Comparison of ENCODE assay signal across 8 mouse cellular contexts in genomic region chrX:44789036-44789760, GRCm38 (mm10). TPM values are rescaled to one million over a fixed set of nuclear protein-coding genes. Genes with fewer than 3 reads are reported as not detected.
DNase-seq lines count a peak whose midpoint lies in the region; ATAC-seq and TF ChIP-seq lines count a peak whose summit lies in the region.

No protein-coding gene starts in this region.

- peak overlapping the region; percentile 59 for H3K9ac ChIP-seq in kidney, postnatal 0 days (ENCODE audit: low read depth, low read length)
- peak overlapping the region; percentile 69 for H3K9ac ChIP-seq in forebrain, embryonic 16.5 days (replicated peaks; ENCODE audit: low read depth, low read length)

- H3K4me2 ChIP-seq in kidney, postnatal 0 days (ENCODE audit: low read length): peak overlapping the region; percentile 67
- peak overlapping the region; percentile 65 for H3K4me2 ChIP-seq in forebrain, embryonic 16.5 days (ENCODE audit: low read length)

- DNase-seq in kidney, postnatal 0 days (ENCODE audit: low spot score): no peak
- DNase-seq in kidney, adult 8-10 months: no peak
- DNase-seq in cerebellum, adult 8-10 months: peak; percentile 33
- DNase-seq in left cerebral cortex, postnatal 4 days: peak; percentile 25
- DNase-seq in right cerebral cortex, adult 2 months (ENCODE audit: low spot score in 2 of 2): peak; percentile 3 to 7
- no peak for DNase-seq in yolk sac, embryonic 10.5 days (ENCODE audit: low spot score)

- H3K27me3 ChIP-seq in kidney, postnatal 0 days (ENCODE audit: insufficient read depth, low read length): no peaks in the 10 kb centered on the region
- H3K27me3 ChIP-seq in forebrain, embryonic 16.5 days (replicated peaks; ENCODE audit: control insufficient read depth, insufficient read depth, low read length): no peaks in the 10 kb centered on the region

- peak; percentile 46 for ATAC-seq in kidney, postnatal 0 days (replicated peaks; ENCODE audit: low FRiP score, low read depth)
- ATAC-seq in forebrain, embryonic 16.5 days: peak; percentile 62
- ATAC-seq in megakaryocyte progenitor cell, adult 5-6 weeks (replicated peaks; ENCODE audit: poor library complexity): no peak

- H3K4me3 ChIP-seq in kidney, postnatal 0 days (replicated peaks; ENCODE audit: low read depth, low read length): peak overlapping the region; percentile 34
- H3K4me3 ChIP-seq in forebrain, embryonic 16.5 days (replicated peaks; ENCODE audit: low read length): peak overlapping the region; percentile 54

- H3K27ac ChIP-seq in kidney, postnatal 0 days: no peak overlapping the region
- H3K27ac ChIP-seq in forebrain, embryonic 16.5 days (ENCODE audit: low read length): no peak overlapping the region

- no peaks in the 10 kb centered on the region for H3K9me3 ChIP-seq in kidney, postnatal 0 days (replicated peaks; ENCODE audit: low read length)
- H3K9me3 ChIP-seq in forebrain, embryonic 16.5 days (ENCODE audit: control insufficient read depth, low read length): no peaks in the 10 kb centered on the region

- no peaks in the 10 kb centered on the region for H3K36me3 ChIP-seq in kidney, postnatal 0 days (ENCODE audit: insufficient read depth, low read length)
- no peaks in the 10 kb centered on the region for H3K36me3 ChIP-seq in forebrain, embryonic 16.5 days (ENCODE audit: control insufficient read depth, insufficient read depth)

- 48% methylated on average over 36 of the region's 36 CpGs for WGBS in kidney, postnatal 0 days
- WGBS in forebrain, embryonic 16.5 days: 31% methylated on average over 36 of the region's 36 CpGs

- intact Hi-C loops in left cerebral cortex, postnatal 4 days (cut with DNase I): no loop called here

- TF ChIP-seq CTCF in kidney, postnatal 0 days (IDR thresholded peaks at IDR 0.05; ENCODE audit: low read depth): no peak

- no peaks in the 10 kb centered on the region for H3K4me1 ChIP-seq in kidney, postnatal 0 days (replicated peaks; ENCODE audit: insufficient read depth, low read length)
- H3K4me1 ChIP-seq in forebrain, embryonic 16.5 days (replicated peaks; ENCODE audit: control insufficient read depth, insufficient read depth, low read length): no peaks in the 10 kb centered on the region

RNA-seq across cellular contexts. Expression of gene Dcaf12l1, which starts 0.8 kb away (rescaled TPM):
- polyA plus RNA-seq in kidney, postnatal 0 days (2015; fragmentation: Nextera tagmentation; extraction: Ambion mirVana): 4.4 and 4.8 TPM in 2 replicates
- 10.7 and 10.9 TPM in 2 replicates for polyA plus RNA-seq in forebrain, embryonic 16.5 days (2015; fragmentation: Nextera tagmentation; extraction: Ambion mirVana)
- total RNA-seq in left cerebral cortex, postnatal 4 days (2021): 10 to 100 TPM; 14.5 to 15.1 TPM
- 0.22 and 1.1 TPM in 2 replicates for total RNA-seq in megakaryocyte progenitor cell, adult 5-6 weeks (2015)
- 0.08 and 0.30 TPM in 2 replicates for total RNA-seq in megakaryocyte progenitor cell, adult 5-6 weeks (2017)

Comparison
In these comparisons a context has a peak if more than half of its experiments do, and no peak if none do; other contexts are left out.
1. DNase-seq: peak in cerebellum, adult 8-10 months (single experiment), left cerebral cortex, postnatal 4 days (single experiment) and right cerebral cortex, adult 2 months (2 of 2); none in kidney, postnatal 0 days (single experiment), kidney, adult 8-10 months (0 of 2) and yolk sac, embryonic 10.5 days (single experiment).
2. RNA of gene Dcaf12l1, which starts 0.8 kb away (total RNA-seq): 14.5 to 15.1 TPM in left cerebral cortex, postnatal 4 days; 0.08 to 1.1 TPM in megakaryocyte progenitor cell, adult 5-6 weeks; every median in the first group is over 4 times any median in the second.